Mouse (Mus musculus): Measurements from ENCODE around the gene Gcnt7. TPM values are rescaled to one million over a fixed set of nuclear protein-coding genes. Genes with fewer than 3 reads are reported as not detected.

Gcnt7 gene
- polyA plus RNA-seq, 1 experiment from 2014 or later, result 1.5 TPM

DNA sequence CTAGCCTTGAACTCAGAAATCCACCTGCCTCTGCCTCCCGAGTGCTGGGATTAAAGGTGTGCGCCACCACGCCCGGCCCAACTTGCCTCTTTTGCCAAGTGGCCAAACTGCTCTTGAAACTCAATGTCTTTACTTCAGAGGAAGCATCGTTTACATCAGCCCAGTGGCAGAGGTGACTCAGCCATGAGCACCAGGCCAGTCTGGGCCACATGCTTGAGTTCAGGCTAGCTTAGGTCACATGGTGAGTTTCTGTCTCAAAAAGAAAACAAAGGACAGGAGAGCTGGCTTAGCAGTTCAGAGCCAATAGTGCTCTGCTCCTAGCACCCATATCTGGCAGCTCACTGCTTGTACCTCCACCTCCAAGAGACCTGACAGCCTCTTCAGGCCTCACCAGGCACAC lies 8.8 kb upstream of the Gcnt7 start:
- Histone ChIP-seq H3K4me1 (ENCODE audit: insufficient read depth, low read length) (no peaks in the 10 kb centered on the region), H3K36me3 (ENCODE audit: insufficient read depth, low read length) (peaks cover 43% of the 10 kb centered on the region), H3K4me2 (replicated peaks; ENCODE audit: low read depth, low read length) (no peak overlapping the region), H3K9me3 (ENCODE audit: low read length) (no peaks in the 10 kb centered on the region), H3K4me3 (ENCODE audit: low read length) (no peak overlapping the region), H3K27ac (ENCODE audit: low read length) (no peak overlapping the region), H3K27me3 (ENCODE audit: insufficient read depth, low read length) (no peaks in the 10 kb centered on the region), H3K9ac (replicated peaks; ENCODE audit: low read length) (no peak overlapping the region)
- WGBS, result 94% methylated on average over 5 of the region's 5 CpGs
- no peak for ATAC-seq (ENCODE audit: low FRiP score, low TSS enrichment)

- Histone ChIP-seq H3K27me3 (ENCODE audit: insufficient read depth, low read length) (no peaks in the 10 kb centered on the region), H3K9me3 (ENCODE audit: low read length) (no peaks in the 10 kb centered on the region), H3K36me3 (ENCODE audit: insufficient read depth, low read length) (peaks cover 43% of the 10 kb centered on the region), H3K27ac (ENCODE audit: low read length) (no peak overlapping the region), H3K4me1 (ENCODE audit: insufficient read depth, low read length) (no peaks in the 10 kb centered on the region), H3K4me2 (replicated peaks; ENCODE audit: low read depth, low read length) (no peak overlapping the region), H3K9ac (replicated peaks; ENCODE audit: low read length) (no peak overlapping the region), H3K4me3 (ENCODE audit: low read length) (no peak overlapping the region)
- ATAC-seq (ENCODE audit: low FRiP score, low TSS enrichment), result no peak
- 88% methylated on average over 11 of the region's 11 CpGs for WGBS
These were observed 8.2 kb upstream of the Gcnt7 start for GRCm38 (mm10) chr2:172466427-172467132.

- WGBS, result 93% methylated on average over 4 of the region's 4 CpGs
- Histone ChIP-seq H3K27ac (ENCODE audit: low read length) (no peak overlapping the region), H3K4me2 (replicated peaks; ENCODE audit: low read depth, low read length) (no peak overlapping the region), H3K4me1 (ENCODE audit: insufficient read depth, low read length) (no peaks in the 10 kb centered on the region), H3K9me3 (ENCODE audit: low read length) (no peaks in the 10 kb centered on the region), H3K27me3 (ENCODE audit: insufficient read depth, low read length) (no peaks in the 10 kb centered on the region), H3K9ac (replicated peaks; ENCODE audit: low read length) (no peak overlapping the region), H3K4me3 (ENCODE audit: low read length) (no peak overlapping the region), H3K36me3 (ENCODE audit: insufficient read depth, low read length) (peaks cover 40% of the 10 kb centered on the region)
- ATAC-seq (ENCODE audit: low FRiP score, low TSS enrichment), result no peak
These were observed 4.4 kb upstream of the Gcnt7 start for GRCm38 (mm10) chr2:172462813-172463212.

GRCm38 (mm10) chr2:172460647-172461046 lies 2.3 kb upstream of the Gcnt7 start:
- Histone ChIP-seq H3K4me1 (ENCODE audit: insufficient read depth, low read length) (no peaks in the 10 kb centered on the region), H3K9me3 (ENCODE audit: low read length) (no peaks in the 10 kb centered on the region), H3K4me3 (ENCODE audit: low read length) (no peak overlapping the region), H3K9ac (replicated peaks; ENCODE audit: low read length) (no peak overlapping the region), H3K36me3 (ENCODE audit: insufficient read depth, low read length) (peaks cover 27% of the 10 kb centered on the region), H3K4me2 (replicated peaks; ENCODE audit: low read depth, low read length) (no peak overlapping the region), H3K27ac (ENCODE audit: low read length) (no peak overlapping the region), H3K27me3 (ENCODE audit: insufficient read depth, low read length) (no peaks in the 10 kb centered on the region)
- no peak for ATAC-seq (ENCODE audit: low FRiP score, low TSS enrichment)
- 84% methylated on average over 2 of the region's 2 CpGs for WGBS

DNA sequence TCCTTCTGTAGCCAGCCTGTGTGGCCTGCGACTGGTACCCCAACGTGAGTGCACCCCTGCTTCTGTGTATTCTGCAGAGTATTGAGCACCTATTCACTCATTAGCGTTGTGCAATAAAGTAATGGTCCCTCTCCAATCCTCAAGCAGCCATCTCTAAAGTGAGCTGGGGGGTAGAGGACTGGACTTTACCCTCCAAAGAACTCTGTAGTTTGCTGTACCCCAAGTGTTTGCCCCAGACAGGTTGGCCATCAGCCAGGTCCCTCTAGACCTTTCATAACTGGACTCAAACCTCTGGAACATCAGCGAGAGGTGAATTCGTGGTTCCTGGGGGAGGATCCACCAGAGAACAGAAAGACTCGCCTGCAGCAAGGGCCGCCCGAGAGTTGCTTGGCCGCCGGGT lies 5.9 kb downstream of the Gcnt7 start:
- 92% methylated on average over 10 of the region's 10 CpGs for WGBS
- Histone ChIP-seq H3K4me2 (replicated peaks; ENCODE audit: low read depth, low read length) (no peak overlapping the region), H3K9ac (replicated peaks; ENCODE audit: low read length) (no peak overlapping the region), H3K27ac (ENCODE audit: low read length) (no peak overlapping the region), H3K9me3 (ENCODE audit: low read length) (no peaks in the 10 kb centered on the region), H3K4me3 (ENCODE audit: low read length) (no peak overlapping the region), H3K4me1 (ENCODE audit: insufficient read depth, low read length) (no peaks in the 10 kb centered on the region), H3K36me3 (ENCODE audit: insufficient read depth, low read length) (peaks cover 34% of the 10 kb centered on the region; the same call in 1 of the 2 replicates), H3K27me3 (ENCODE audit: insufficient read depth, low read length) (no peaks in the 10 kb centered on the region)
- no peak for ATAC-seq (ENCODE audit: low FRiP score, low TSS enrichment)

DNA sequence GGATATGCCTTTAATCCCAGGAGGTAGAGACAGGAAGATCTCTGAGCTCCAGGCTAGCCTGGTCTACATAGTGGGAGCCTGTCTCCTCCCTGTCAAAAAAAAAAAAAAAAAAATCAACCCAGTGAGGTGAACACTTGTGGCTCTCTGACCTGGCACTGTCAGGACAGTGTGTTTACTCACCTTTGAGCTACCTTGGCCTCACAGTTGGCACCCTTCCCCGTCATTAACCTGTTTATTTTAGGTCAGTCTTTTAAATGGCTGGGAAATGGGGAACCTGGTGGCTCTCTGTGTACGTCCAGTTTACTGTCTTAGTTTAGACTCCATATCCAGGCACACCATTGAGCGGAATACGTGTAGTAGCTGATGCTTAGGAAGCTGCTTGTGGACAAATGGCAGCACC lies 6.4 kb downstream of the Gcnt7 start:
- no peaks in the 10 kb centered on the region for H3K9me3 ChIP-seq (ENCODE audit: low read length)
- no peak overlapping the region for H3K9ac ChIP-seq (replicated peaks; ENCODE audit: low read length)
- H3K4me3 ChIP-seq (ENCODE audit: low read length), result no peak overlapping the region
- no peak for ATAC-seq (ENCODE audit: low FRiP score, low TSS enrichment)
- H3K4me1 ChIP-seq (ENCODE audit: insufficient read depth, low read length), result no peaks in the 10 kb centered on the region
- peaks cover 36% of the 10 kb centered on the region for H3K36me3 ChIP-seq (ENCODE audit: insufficient read depth, low read length)
- no peak overlapping the region for H3K27ac ChIP-seq (ENCODE audit: low read length)
- no peak overlapping the region for H3K4me2 ChIP-seq (replicated peaks; ENCODE audit: low read depth, low read length)
- H3K27me3 ChIP-seq (ENCODE audit: insufficient read depth, low read length), result no peaks in the 10 kb centered on the region
- WGBS, result 86% methylated on average over 4 of the region's 4 CpGs

DNA sequence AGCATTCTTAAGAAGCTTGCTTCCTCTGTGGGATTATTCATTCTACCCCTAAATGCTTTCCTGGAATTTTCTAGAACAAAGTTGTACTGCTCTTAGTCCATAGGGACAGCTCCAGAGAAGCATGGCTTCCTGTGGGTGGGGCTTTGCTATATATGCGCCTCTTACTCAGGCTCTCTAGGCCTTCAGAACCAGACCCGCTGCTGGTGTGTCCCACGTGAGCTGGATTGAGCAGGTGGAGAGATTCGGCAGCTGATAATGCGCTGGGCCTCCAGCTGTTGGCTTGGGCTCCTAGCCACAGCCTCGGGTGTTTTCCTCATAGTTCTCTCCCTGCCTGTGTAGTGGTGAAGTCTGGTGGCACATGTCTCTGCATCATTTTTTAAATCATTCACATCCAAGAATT lies 7.8 kb downstream of the Gcnt7 start:
- Histone ChIP-seq H3K27ac (ENCODE audit: low read length) (no peak overlapping the region), H3K36me3 (ENCODE audit: insufficient read depth, low read length) (peaks cover 41% of the 10 kb centered on the region), H3K9ac (replicated peaks; ENCODE audit: low read length) (no peak overlapping the region), H3K9me3 (ENCODE audit: low read length) (no peaks in the 10 kb centered on the region), H3K4me2 (replicated peaks; ENCODE audit: low read depth, low read length) (no peak overlapping the region), H3K4me1 (ENCODE audit: insufficient read depth, low read length) (no peaks in the 10 kb centered on the region), H3K27me3 (ENCODE audit: insufficient read depth, low read length) (no peaks in the 10 kb centered on the region), H3K4me3 (ENCODE audit: low read length) (no peak overlapping the region)
- WGBS, result 90% methylated on average over 6 of the region's 6 CpGs
- no peak for ATAC-seq (ENCODE audit: low FRiP score, low TSS enrichment)

- no peak overlapping the region for H3K4me2 ChIP-seq (replicated peaks; ENCODE audit: low read depth, low read length)
- H3K27ac ChIP-seq (ENCODE audit: low read length), result no peak overlapping the region
- no peaks in the 10 kb centered on the region for H3K27me3 ChIP-seq (ENCODE audit: insufficient read depth, low read length)
- H3K36me3 ChIP-seq (ENCODE audit: insufficient read depth, low read length), result peaks cover 42% of the 10 kb centered on the region
- H3K9me3 ChIP-seq (ENCODE audit: low read length), result no peaks in the 10 kb centered on the region
- WGBS, result 94% methylated on average over 4 of the region's 4 CpGs
- H3K9ac ChIP-seq (replicated peaks; ENCODE audit: low read length), result no peak overlapping the region
- no peak for ATAC-seq (ENCODE audit: low FRiP score, low TSS enrichment)
- no peaks in the 10 kb centered on the region for H3K4me1 ChIP-seq (ENCODE audit: insufficient read depth, low read length)
- H3K4me3 ChIP-seq (ENCODE audit: low read length), result no peak overlapping the region
These were observed 10.1 kb downstream of the Gcnt7 start for GRCm38 (mm10) chr2:172448329-172448728.

- Histone ChIP-seq H3K9me3 (ENCODE audit: low read length) (no peaks in the 10 kb centered on the region), H3K4me2 (replicated peaks; ENCODE audit: low read depth, low read length) (no peak overlapping the region), H3K9ac (replicated peaks; ENCODE audit: low read length) (no peak overlapping the region), H3K4me1 (ENCODE audit: insufficient read depth, low read length) (no peaks in the 10 kb centered on the region), H3K27me3 (ENCODE audit: insufficient read depth, low read length) (no peaks in the 10 kb centered on the region), H3K36me3 (ENCODE audit: insufficient read depth, low read length) (peaks cover 41% of the 10 kb centered on the region), H3K27ac (ENCODE audit: low read length) (no peak overlapping the region), H3K4me3 (ENCODE audit: low read length) (no peak overlapping the region)
- ATAC-seq (ENCODE audit: low FRiP score, low TSS enrichment), result no peak
- WGBS, result 91% methylated on average over 6 of the region's 6 CpGs
These were observed 11.1 kb downstream of the Gcnt7 start for GRCm38 (mm10) chr2:172447317-172447716.

- WGBS, result 96% methylated on average over 4 of the region's 4 CpGs
- Histone ChIP-seq H3K27ac (ENCODE audit: low read length) (no peak overlapping the region), H3K9ac (replicated peaks; ENCODE audit: low read length) (no peak overlapping the region), H3K9me3 (ENCODE audit: low read length) (no peaks in the 10 kb centered on the region), H3K36me3 (ENCODE audit: insufficient read depth, low read length) (peaks cover 32% of the 10 kb centered on the region), H3K4me1 (ENCODE audit: insufficient read depth, low read length) (peaks cover 10% of the 10 kb centered on the region), H3K27me3 (ENCODE audit: insufficient read depth, low read length) (no peaks in the 10 kb centered on the region), H3K4me2 (replicated peaks; ENCODE audit: low read depth, low read length) (no peak overlapping the region), H3K4me3 (ENCODE audit: low read length) (no peak overlapping the region)
- no peak for ATAC-seq (ENCODE audit: low FRiP score, low TSS enrichment)
These were observed 12.8 kb downstream of the Gcnt7 start for GRCm38 (mm10) chr2:172445617-172446016.

Measured in kidney, embryonic 16.5 days (tissue).